Mouse (Mus musculus) kidney, adult 11 months (tissue): ENCODE measurements around the gene Dnajb11.

Experiments
- DNase-seq: peaks from one replicate; pipeline ENCODE4 v3.0.0; 2022

Gene Dnajb11

DNA sequence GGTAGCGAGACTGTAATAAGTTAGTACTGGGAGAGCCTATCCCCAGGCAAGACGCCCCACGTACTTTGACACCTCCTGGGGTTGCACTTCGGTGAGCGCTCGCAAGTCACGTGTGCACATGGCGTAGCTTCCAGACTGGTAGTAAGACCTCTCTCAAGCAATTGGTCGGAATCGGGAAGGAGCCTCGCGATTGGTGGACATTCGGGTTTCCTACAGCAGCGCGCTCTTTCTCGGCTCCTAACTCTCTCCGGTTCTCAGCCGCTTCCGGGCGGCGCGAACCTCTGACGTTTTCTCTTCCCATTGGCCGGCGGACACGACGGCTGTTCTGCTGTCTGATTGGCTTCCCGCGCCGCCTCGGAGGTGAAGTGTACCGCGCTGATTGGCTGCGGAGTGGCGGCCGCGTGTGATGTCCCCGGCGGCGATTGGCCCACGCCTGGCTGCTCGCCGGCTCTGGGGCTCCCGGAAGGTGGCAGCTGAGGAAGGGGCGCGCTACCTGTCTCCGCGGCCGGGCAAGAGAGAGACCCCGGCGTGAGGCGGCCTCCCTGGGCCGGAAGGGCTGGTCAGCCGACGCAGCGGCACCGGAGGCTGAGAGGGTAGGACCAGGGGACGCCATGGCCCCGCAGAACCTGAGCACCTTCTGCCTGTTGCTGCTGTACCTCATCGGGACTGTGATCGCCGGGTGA is at the start of gene Dnajb11, which contains the start of gene Tbccd1:
Gene Dnajb11 (plus strand): TSS at position 415 of the 683 bp plus-strand sequence.
Gene Tbccd1 (minus strand): TSS at position 239 of the 683 bp plus-strand sequence.
- peak; percentile 100 for DNase-seq

DNA sequence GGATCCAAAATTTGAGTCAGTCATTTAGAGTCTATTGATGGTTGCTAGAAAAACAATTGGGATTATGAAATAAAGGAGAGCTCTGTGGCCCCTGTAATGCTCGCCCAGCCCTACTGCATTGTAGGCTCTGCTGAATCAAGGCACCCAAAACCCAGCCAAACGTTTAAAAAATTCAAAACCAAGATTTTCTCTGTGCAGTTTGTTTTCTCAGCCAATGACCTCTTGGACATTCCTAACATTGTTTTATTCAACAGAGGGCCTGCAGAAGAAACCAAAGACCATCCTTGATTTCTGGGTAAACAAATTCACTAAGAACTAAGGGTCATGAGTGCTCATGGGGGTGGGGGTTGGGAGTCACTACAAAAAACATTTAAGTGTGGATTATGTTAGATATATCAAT is 46.2 kb upstream of the Dnajb11 start, which contains the start of gene Crygs:
Gene Crygs (minus strand): TSS at position 101 of the 400 bp plus-strand sequence.
- no peak for DNase-seq

DNA sequence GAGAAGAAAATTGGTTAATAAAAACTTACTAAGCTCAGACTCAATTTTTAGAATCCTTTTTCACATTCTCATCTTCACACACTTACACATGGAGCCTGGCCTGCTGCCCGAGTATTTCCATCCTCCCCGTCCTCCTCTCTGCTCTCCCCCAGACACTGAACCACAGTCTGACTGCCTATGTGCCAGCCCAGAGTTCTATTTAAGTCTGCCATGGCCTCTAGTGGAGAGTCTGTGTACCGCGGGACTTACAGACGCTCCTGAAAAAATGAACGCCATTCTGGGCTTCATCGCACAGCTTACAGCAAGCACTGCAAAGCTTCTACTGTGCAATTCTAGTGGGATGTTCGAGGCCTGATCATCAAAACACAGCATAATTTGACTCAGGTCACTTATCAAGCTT is 36.9 kb upstream of the Dnajb11 start:
- DNase-seq, result no peak

DNA sequence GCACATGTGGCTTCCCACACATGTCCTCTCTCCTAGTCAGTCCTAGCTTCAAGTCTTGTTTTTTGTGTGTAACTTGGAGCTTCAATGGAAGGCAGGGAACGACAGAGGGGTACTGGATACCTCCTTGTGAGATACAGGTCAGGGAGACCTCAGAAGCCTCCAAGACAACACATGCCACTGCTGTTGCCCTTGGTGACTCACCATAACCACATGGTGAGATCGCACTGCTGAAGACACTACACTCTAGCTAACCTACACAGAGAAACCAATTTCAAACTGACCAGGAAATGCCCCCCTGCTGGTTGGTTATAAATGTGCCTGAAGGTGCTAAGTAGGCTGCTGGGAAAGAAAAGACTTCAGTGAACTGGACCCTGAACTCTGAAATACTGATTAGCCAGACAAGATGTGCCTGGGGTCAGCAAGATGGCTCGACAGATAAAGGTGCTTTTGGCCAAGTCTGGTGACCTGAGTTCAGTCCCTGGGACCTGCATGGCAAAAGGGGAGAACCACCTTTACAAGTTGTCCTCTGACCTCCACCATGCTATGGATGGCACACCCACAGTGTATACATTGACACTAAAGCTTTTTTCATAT is 24.6 kb upstream of the Dnajb11 start:
- no peak for DNase-seq

DNA sequence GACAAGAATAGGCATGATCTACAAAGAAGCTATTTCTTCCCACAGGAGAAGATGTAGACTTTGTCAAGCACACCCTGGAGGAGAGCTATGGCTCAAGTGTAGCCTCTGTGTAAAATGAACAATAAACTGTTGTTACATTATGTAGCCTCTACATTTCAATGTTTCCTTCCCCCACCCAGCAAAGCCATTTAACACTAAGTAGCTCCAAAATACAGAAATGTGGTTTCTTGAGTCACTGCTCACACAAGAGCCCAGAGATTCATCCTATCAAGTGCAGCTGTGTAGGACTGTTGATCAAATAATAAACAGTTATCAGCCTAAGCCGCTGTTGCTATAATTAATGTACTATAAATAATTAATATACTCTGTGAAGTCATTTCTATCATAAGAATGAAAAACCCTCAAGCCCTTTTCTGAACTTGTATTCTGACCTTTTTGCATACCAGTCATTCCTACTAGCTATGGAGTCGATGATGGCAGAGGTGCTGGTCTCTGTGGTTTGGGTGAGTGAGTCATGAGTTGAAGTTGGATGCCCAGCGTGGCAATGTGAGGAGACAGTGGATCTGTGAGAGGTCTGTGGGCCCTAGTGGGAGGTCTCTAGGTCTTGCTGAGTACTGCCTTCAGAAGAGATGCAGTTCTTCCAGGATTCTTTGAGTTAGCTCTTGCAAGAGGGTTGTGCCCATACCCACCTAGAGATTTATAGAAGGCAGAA is 18.3 kb upstream of the Dnajb11 start:
- DNase-seq, result no peak

DNA sequence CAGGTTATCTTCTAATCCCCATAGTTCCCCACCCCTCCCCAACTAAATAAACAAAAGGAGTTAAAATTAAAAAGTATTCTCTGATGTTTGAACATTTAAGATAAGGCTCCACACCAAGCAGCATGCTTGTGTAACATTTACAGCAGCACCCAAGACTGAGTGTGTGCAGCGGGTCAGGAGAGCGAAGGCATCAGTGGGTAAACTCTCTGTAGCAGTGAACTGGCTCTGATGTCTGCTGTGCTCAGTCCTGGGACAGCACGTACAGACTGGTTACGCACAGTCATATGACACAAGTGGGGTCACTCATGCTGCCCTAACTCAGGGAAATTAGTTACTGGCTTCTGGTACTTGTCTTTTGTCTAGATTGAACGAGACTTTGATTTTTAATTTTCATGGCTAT is 14.8 kb upstream of the Dnajb11 start:
- DNase-seq, result no peak

DNA sequence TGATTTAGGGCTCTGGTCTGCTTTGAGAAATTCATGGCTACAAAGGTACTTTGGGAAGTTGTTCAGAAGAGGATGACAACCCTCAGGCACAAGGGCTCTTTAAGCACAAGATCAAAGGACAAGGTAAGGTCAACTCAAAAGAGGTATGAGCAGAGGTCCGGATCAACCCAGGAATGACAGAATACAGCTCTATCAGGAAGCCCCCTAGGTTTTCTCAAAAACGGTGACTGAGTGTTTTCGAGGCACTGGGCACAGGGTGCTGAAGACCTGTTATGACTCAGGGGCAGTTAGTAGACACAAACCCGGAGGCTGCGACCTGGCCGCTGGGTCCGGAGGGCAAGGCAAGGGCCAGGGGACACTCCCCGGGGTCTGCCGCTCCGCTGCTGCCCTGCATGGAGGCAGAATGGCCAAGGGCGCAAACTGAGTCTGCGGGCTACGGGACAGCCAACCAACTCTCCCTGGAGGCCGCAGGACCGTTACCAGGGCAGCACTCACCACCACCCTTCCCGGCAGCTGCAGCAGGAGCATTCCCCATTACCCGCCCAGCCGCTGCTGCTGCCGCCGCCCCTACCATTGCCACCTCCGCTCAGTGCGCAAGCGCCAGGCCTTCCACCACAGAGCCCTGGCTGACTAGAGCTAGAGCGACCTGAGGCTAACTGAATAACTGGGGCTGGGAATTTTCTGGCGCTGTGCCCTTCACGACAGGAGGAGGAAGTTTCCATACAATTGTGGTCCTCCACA is 13.4 kb upstream of the Dnajb11 start:
- DNase-seq, result peak; percentile 86

DNA sequence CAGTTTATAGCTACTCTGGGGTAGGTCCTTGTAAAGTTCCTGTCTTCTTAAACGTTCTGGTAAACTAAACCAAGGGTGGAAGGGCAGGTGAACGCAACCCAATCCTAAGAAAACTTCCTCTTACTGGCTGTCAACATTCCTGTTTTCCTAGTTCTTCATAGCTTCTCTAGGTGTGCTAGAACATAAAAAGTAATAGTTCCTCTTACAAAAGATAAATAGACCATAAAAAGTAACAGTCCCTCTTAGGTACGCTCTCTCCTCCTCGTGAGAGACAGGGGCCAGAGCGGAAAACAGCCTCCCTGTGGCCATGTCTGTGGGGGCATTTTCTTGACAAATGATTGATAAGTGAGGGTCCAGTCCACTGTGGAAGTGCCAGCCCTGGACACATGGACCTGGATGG is 12.8 kb upstream of the Dnajb11 start:
- DNase-seq, result no peak

DNA sequence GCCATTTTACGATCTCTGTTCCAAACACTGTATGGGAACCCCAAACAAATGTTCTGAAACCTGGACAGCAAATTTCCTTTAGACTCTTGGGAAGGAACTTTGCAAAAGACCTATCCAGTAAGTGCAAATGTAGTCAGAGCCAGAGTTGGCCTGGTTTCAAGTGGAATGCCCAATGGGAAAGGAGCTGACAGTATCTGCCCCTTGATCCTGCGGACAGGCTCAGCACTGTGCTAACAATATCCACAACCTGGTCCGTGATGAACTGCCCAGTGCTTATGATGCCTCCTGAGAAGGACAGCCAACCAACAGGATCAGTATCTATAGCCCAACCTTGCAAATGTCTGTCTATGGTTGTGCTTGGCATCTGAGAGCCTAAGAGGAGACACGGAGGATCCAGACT is 12.2 kb upstream of the Dnajb11 start:
- DNase-seq, result peak; percentile 50

DNA sequence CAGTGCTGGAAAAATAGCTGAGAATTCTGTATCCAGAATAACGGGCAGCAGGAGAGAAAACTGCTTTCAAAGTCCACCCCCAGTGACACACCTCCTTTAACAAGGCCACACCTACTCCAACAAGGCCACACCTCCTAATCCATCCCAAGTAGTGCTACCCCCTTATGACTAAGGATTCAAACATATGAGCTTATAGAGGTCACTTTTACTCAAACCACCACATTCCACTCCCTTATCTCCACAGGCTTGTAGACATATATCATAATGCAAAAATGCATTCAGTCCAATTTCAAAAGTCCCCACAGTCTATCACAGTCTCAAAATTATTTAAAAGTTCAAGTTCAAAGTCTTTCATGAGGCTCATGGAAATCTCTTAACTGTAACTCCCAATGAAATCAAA is 10.0 kb upstream of the Dnajb11 start:
- no peak for DNase-seq

DNA sequence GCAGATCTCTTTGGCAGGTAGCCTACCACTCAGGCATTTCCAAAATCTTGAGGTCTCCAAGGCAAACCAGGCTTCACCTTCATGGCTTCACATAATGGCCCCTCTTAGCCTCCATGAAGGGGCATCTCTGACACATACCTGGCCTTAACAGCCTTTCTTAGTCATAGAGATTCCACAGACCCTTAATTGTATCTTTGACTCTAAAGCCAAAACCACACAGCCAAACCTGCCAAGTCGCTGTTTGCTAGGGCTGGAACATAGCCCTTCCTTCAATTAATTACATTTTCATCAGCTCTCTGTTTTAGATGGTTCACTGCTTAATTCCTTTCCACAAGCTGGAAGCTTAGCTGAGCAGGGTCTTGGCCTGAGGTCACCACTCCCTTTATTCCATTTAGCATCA is 9.3 kb upstream of the Dnajb11 start:
- no peak for DNase-seq

DNA sequence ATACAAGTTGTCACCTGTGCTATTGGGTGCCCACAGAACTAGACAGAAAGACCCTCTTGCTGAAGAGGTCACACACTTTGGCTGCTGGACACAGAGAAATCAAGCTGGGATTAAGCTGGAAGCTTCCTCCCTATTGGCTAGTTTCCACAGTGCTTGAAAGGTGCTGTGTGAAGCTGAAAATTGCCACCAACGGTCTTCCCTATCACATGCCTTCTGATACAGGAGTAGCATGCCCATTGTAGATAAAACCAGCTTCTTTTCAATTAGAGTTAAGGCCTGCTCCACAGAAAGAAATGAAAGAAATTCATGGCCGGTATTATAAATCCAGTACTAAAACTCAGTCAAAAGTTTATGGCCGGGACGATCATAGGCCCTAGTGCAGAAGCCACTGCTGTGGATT is 4.9 kb upstream of the Dnajb11 start:
- no peak for DNase-seq

DNA sequence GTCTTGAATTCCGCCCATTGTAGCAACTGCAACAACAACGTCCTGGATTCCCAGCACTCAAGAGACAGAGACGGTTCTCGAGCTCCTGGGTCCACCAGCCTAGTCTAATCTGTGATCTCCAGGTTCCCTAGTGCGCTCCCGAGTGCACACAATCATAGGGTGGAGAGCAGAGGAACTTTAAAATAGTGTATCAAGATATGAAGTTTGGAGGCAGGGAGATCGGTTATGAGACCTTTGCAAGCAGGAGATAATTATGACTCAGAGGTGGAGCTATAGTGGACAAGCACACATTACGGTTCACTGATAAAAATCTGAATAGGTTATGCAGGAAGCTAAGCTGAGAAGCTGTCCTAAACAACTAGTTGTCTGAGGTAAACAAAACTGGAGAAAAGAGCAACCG is 872 bp upstream of the Dnajb11 start:
- DNase-seq, result no peak

DNA sequence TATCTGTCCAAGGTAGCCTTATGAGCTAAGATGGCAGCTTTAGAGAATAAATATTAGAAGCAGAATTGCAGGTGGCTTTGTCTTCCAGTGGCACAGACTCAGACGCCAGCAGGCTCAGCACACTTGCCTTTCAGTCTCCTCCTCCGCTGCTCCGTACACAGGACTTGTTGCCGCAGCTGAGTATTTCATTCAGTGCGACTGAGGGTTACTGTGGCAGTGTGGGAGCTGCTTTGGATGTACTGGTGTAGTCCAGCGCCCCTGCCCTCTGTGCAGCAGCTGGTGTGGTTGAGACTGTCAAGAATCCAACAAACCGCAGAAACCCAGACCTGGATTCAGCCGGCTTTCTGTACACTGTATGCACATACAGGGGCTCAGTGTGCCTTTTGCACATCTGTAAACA is 14.8 kb downstream of the Dnajb11 start:
- DNase-seq, result no peak

DNA sequence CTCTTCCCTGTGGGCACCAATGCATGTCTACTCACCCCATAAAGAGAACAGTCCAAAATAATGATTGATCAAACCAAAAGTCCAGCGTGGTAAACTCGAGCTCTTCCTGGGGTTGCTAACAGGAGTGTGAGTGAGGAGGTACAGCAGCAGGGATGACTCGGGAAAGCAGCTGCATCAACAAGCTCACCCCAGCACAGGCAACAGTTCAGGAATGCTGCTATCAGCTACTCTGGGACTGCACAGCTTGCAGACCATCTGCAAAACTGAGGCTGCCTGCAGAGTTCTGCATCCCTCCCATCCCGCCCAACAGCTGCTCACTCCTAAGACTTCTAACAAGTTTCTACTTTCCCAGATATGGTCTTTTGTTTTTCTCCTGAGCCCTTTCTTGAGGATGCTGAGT is 15.7 kb downstream of the Dnajb11 start:
- no peak for DNase-seq

DNA sequence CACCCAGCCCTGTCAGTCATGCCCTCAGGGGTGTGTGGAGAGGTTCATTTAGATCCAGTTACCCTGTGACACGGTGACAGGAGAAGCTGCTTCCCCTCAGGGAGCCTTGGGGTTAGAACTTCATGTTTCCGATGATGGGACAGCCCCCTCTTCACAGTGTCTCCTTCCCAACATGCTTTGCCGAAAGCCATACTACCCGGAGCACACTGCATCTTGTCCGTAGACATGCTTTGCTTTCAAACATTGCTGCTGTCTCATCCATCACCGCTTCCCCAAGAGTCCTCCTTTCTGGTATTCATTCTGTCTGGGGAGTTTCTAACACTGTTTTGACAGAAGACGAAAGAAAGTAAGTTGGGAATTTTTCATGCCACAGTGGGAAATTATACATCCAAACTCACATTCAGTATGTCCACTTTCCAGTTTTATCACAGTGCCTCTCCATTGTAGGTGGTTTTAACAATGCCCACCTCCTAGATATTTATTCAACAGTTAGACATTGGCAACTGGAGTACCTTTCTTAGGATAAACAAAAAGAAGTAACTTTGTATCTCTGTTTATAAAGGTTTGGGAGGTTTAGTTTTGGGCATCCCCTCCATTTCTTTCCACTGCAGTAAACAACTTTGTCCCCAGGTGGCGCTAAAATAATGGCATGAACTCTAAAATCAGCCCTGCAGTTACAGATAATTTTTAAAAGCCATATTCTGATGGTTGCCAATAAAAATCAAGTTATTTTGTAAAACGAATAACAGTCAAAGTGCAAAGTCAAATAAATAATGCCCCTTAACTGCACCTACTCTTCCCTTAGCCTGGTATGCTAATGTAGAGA is 18.8 kb downstream of the Dnajb11 start:
- DNase-seq, result no peak

DNA sequence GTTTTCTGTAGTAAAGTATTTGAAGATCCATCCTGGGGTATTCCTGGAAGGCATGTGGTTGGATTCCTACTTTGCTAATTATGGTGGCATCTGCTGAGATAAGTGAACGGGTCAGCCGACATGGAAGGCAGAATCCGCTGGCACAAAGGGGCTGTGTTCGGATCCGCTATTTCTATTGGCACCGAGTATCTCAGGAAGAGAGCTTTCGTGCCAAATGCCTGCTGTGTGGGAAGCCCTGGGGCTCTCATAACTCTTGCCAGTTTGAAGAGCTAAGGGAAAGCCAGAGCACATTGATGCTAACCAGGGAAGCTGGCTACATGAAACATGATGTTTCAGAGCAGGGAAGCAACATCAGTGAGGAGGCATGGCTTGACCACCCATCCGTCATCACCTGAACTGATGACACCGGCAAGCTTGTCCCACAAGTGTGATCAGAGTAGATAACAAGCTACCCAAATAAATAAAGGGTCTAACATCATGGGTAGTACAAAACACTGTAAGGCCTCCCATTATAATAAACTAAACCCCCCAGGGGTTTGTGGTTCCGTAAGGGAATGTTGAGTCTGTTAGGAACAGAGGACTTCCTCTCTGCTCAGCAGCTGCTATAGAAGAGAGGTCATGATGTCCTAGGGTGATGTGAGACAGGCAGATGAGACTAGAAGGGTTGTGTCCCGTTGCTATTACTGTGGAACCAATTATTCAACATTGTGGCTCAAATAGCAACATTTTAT is 20.2 kb downstream of the Dnajb11 start:
- DNase-seq, result no peak

DNA sequence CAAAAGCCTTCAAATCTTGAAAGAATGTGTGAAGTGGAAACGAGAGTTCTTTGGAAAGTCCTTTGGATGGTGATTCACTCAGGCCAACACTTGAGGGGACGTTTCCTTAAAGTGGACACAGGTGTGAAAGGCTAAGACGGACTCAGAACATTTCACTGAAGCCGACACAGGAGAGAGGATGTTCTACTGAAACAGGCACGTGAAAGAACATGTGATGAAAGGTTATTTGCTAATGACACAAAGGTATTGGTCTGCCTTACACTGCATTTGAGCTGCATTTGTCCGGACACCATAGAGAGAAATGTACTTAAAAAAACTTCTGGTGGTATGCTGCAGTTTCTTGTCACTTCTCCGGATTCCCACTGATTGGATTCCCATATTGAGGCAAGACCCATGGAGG is 21.1 kb downstream of the Dnajb11 start:
- DNase-seq, result no peak

DNA sequence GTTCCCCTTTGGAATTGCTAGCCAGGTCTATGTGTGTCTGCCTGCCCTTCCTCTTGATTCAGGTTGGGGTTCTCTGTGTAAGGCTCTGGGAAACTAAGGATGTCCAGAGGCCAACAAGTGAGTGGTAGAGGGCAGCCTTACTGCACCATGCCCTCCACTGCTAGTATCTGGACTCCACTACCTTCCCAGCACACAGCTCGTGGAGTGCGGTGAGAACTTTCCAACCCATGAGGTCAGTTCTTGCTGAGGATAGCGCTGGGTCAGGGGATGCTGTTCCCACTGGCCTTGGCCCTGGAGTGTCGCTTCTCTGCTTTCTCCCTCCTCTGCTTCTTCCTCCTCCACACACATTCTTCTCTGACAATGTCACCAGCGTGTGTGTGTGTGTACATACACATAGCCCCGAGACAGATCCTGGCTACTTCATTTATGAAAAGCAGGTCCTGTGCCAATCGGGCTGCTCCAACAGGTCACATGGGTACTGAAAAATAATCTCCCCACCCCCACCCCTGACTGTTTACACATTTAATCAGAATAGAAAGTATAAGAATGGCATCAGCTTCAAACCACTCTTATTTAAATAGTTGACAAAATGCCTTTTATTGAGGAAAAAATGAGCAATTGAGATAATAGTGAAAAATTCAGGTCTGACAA is 22.4 kb downstream of the Dnajb11 start:
- DNase-seq, result no peak

DNA sequence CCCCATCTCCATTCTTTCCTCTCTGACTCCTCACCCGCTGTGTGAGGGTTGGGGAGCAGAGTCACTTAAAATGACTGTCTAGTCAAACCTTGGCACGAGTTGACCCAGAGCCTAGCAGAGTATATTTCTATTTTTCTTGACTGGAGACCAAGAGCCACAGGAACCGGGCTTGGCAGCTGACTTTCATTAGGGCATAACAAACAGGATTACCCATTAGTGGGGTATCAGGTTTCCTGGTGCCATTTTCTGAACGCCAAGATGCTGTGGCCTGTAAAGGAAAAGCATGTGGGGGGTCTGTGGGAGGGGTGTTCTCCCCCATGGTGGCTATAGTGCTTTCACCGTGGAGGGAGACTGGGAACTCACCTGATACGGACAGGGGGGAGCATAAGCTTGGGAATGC is 23.3 kb downstream of the Dnajb11 start:
- no peak for DNase-seq

DNA sequence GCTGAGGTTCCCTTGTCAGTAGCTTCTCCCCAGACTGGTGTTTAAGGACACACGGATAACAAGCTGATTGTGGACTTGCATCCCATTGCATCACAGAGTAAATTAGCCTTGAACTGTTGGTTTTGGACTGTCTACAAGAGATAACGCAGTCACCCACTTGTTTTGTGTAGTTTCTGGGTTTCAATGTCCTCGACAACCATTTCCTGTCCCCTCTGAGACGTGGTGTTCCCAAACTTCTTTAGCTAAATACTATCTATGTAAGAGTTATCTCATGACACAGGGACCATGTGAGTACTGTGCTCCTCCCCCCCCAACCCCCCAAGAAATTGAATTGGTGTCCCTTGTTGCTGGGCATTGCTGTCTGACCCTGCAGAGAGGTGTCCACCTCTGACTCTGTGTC is 23.8 kb downstream of the Dnajb11 start:
- DNase-seq, result peak; percentile 5
